Mouse (Mus musculus) ovary, adult 18-20 months (tissue): ENCODE measurements around the gene Exosc2.

Experiments used
- DNase-seq: peaks from one replicate; pipeline ENCODE4 v3.0.0; 2022; ENCODE audit warnings: low spot score, mixed read lengths

The Exosc2 gene

GRCm38 (mm10) chr2:31670551-31671035 is at the start of gene Exosc2:
Exosc2 (plus strand) TSS chr2:31670715.
- peak; percentile 89 for DNase-seq

GRCm38 (mm10) chr2:31633531-31633930 is 37.0 kb upstream of the Exosc2 start:
- no peak for DNase-seq

- no peak for DNase-seq
Measured at GRCm38 (mm10) chr2:31635281-31636137, 35.0 kb upstream of the Exosc2 start.

- no peak for DNase-seq
Measured at GRCm38 (mm10) chr2:31636138-31636741, 34.3 kb upstream of the Exosc2 start.

GRCm38 (mm10) chr2:31636742-31637141 is 33.8 kb upstream of the Exosc2 start:
- DNase-seq: no peak

GRCm38 (mm10) chr2:31637311-31637710 is 33.2 kb upstream of the Exosc2 start:
- no peak for DNase-seq

GRCm38 (mm10) chr2:31637807-31638206 is 32.7 kb upstream of the Exosc2 start:
- no peak for DNase-seq

- no peak for DNase-seq
Measured at GRCm38 (mm10) chr2:31638581-31639465, 31.7 kb upstream of the Exosc2 start.

GRCm38 (mm10) chr2:31639466-31639760 is 31.1 kb upstream of the Exosc2 start:
- no peak for DNase-seq

GRCm38 (mm10) chr2:31639901-31640608 is 30.5 kb upstream of the Exosc2 start, which contains the start of gene Prdm12:
Prdm12 (plus strand) TSS chr2:31640037.
- no peak for DNase-seq

GRCm38 (mm10) chr2:31640609-31641507 is 29.7 kb upstream of the Exosc2 start:
- DNase-seq: no peak

- no peak for DNase-seq
Measured at GRCm38 (mm10) chr2:31641508-31641830, 29.0 kb upstream of the Exosc2 start.

GRCm38 (mm10) chr2:31641929-31642328 is 28.6 kb upstream of the Exosc2 start:
- no peak for DNase-seq

GRCm38 (mm10) chr2:31653971-31654853 is 16.3 kb upstream of the Exosc2 start:
- DNase-seq: no peak

- no peak for DNase-seq
Measured at GRCm38 (mm10) chr2:31654854-31655559, 15.5 kb upstream of the Exosc2 start.

- no peak for DNase-seq
Measured at GRCm38 (mm10) chr2:31656374-31656773, 14.1 kb upstream of the Exosc2 start.

- no peak for DNase-seq
Measured at GRCm38 (mm10) chr2:31662939-31663803, 7.3 kb upstream of the Exosc2 start.

- no peak for DNase-seq
Measured at GRCm38 (mm10) chr2:31663804-31664180, 6.7 kb upstream of the Exosc2 start.
